Mouse (Mus musculus) E14TG2a.4 (cell line): ENCODE measurements around the gene Spats1.

Experiments
- CTCF ChIP-seq: conservative IDR thresholded peaks from 2 replicates; pipeline ENCODE4 v1.5.1; 2014; ENCODE audit warnings: low read length
- NANOG ChIP-seq: IDR thresholded peaks from 2 replicates; pipeline ENCODE4 v1.6.1; 2014; ENCODE audit warnings: borderline replicate concordance, low read length, mixed read lengths
- POU5F1 ChIP-seq: IDR thresholded peaks from 2 replicates; pipeline ENCODE4 v1.6.1; 2014; ENCODE audit warnings: low read length, borderline replicate concordance

DNA sequence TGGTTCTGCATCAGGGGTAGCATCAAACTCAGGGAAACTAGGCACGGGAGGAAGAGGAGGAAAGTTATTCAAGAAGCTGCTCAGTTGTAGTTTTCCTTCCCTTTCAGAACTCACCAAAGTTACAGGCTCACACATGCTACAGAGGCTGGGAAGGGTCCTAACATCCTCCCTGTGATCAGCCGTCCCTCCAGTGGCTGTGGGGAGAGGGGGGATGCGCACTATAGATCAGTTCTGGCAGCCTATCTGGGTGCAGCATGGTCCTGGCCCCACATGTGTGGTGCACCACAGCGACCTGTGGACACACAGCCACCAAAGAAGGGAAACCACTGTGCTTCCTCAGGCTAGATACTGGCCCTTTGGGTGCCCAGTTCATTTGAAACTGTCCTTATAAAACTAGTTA lies 16.7 kb downstream of the Spats1 start:
- TF ChIP-seq CTCF: no peak
- TF ChIP-seq NANOG: no peak
- no peak for TF ChIP-seq POU5F1
